Mouse (Mus musculus) erythroblast, embryonic 14.5 days (primary cell): Measurements from ENCODE around the gene Cdca5. TPM values are rescaled to one million over a fixed set of nuclear protein-coding genes. Genes with fewer than 3 reads are reported as not detected.
A peak's percentile ranks its signal among the peaks of the same experiment; 100 is the strongest.

Experiments
- H3K27me3 ChIP-seq: 2 replicates; pipeline ENCODE4 v1.6.1; 2012; ENCODE audit warnings: inconsistent platforms; ENCODE audit not compliant: control insufficient read depth
- H3K36me3 ChIP-seq: 2 replicates; pipeline ENCODE4 v1.6.1; 2012; ENCODE audit warnings: mild to moderate bottlenecking, inconsistent platforms; ENCODE audit not compliant: control insufficient read depth
- H3K4me1 ChIP-seq: 2 replicates; pipeline ENCODE4 v1.6.1; 2012; ENCODE audit warnings: inconsistent platforms; ENCODE audit not compliant: control insufficient read depth
- H3K4me3 ChIP-seq: replicated peaks from 2 replicates; pipeline ENCODE3; 2012; ENCODE audit warnings: moderate library complexity, mild to moderate bottlenecking, inconsistent platforms
- H3K9me3 ChIP-seq: 2 replicates; pipeline ENCODE4 v1.6.1; 2012; ENCODE audit warnings: low read length, inconsistent platforms, mixed read lengths; ENCODE audit not compliant: control insufficient read depth
- GATA1 ChIP-seq: IDR thresholded peaks from 2 replicates; pipeline ENCODE4 v1.6.1; 2012; ENCODE audit warnings: low read length, inconsistent platforms, mixed read lengths
- TAL1 ChIP-seq: IDR thresholded peaks from 3 replicates; pipeline ENCODE4 v1.6.1; 2012; ENCODE audit warnings: low read length, inconsistent platforms, mixed read lengths
- polyA plus RNA-seq: library from polyadenylated mRNA; stranded (reverse); fragments of >175 nt; gene quantifications from 2 replicates; pipeline ENCODE4 v1.2.3, GENCODE M21; 2012

The Cdca5 gene
- polyA plus RNA-seq, 1 experiment: 2.3 TPM

GRCm38 (mm10) chr19:6058513-6058912 lies 26.3 kb upstream of the Cdca5 start:
- Histone ChIP-seq H3K9me3 (no peaks in the 10 kb centered on the region), H3K4me3 (peak overlapping the region; percentile 100), H3K36me3 (peaks cover 60% of the 10 kb centered on the region), H3K4me1 (peaks cover 61% of the 10 kb centered on the region), H3K27me3 (no peaks in the 10 kb centered on the region)
- TF ChIP-seq GATA1: no peak
- TF ChIP-seq TAL1: no peak

DNA sequence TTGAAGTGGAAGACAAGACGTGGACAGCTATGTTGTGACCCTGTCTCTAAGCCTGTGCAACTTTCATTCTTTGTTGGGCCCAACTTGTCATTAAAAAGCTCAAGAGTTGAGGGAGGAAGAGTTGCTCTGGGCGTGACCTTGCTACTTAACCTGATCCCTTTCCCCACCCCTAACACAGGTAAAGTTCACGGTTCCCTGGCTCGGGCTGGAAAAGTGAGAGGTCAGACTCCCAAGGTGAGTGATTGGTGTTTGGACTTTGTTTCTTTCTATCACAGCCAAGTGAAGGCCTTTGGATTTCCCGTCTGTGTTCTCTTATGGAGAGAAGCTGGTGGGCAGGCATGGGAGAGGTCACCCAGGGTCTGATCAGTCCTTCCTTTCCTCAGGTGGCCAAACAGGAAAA lies 25.8 kb upstream of the Cdca5 start:
- no peaks in the 10 kb centered on the region for H3K27me3 ChIP-seq
- peaks cover 60% of the 10 kb centered on the region for H3K36me3 ChIP-seq
- H3K9me3 ChIP-seq: no peaks in the 10 kb centered on the region
- peaks cover 64% of the 10 kb centered on the region for H3K4me1 ChIP-seq
- TF ChIP-seq GATA1 (no peak), TAL1 (no peak)
- peak overlapping the region; percentile 100 for H3K4me3 ChIP-seq

GRCm38 (mm10) chr19:6061021-6061533 lies 23.7 kb upstream of the Cdca5 start, which contains the start of gene Znhit2:
Gene Znhit2, plus strand, starts transcription at chr19:6061192.
- Histone ChIP-seq H3K27me3 (no peaks in the 10 kb centered on the region), H3K4me3 (peak within 1 kb of the TSS; percentile 70), H3K9me3 (no peaks in the 10 kb centered on the region), H3K4me1 (peaks cover 56% of the 10 kb centered on the region), H3K36me3 (peaks cover 42% of the 10 kb centered on the region)
- TF ChIP-seq GATA1 (peak; percentile 81), TAL1 (no peak)

DNA sequence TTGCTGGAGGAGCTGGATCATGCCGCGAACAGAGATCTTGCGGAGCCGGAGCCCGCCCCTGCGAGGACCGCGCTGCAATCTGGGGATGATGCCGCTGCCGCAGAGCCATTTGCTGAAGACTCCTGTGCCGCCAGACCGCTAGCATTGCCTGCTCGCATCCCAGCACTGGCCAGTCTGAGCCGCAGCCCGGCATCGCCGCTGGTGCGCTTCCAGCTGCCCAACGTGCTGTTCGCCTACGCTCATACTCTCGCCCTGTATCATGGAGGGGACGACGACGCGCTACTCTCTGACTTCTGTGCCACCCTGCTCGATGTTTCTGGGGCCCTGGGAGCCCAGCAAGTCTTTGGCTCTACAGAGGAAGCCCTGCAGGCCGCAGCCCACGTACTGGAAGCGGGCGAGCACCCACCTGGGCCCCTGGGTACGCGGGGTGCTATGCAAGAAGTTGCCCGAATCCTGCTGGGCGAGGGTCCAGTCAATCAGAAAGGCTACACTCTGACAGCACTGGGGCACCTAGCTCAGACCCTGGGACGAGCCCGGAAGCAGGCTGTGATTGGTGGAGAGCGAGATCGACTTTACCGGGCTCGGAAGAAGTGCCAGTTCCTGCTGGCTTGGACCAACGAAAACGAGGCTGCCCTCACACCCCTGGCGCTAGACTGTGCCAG lies 23.0 kb upstream of the Cdca5 start:
- no peak for TF ChIP-seq GATA1
- TF ChIP-seq TAL1: no peak
- peaks cover 56% of the 10 kb centered on the region for H3K4me1 ChIP-seq

GRCm38 (mm10) chr19:6062418-6062817 lies 22.4 kb upstream of the Cdca5 start:
- TF ChIP-seq GATA1: no peak
- no peak for TF ChIP-seq TAL1
- peak overlapping the region; percentile 70 for H3K4me3 ChIP-seq
- no peaks in the 10 kb centered on the region for H3K27me3 ChIP-seq
- no peaks in the 10 kb centered on the region for H3K9me3 ChIP-seq
- H3K4me1 ChIP-seq: peaks cover 58% of the 10 kb centered on the region
- peaks cover 35% of the 10 kb centered on the region for H3K36me3 ChIP-seq

More for the DNA sequence above, 23.0 kb upstream of the Cdca5 start:
- H3K27me3 ChIP-seq: no peaks in the 10 kb centered on the region
- H3K9me3 ChIP-seq: no peaks in the 10 kb centered on the region
- H3K36me3 ChIP-seq: peaks cover 35% of the 10 kb centered on the region
- H3K4me3 ChIP-seq: peak overlapping the region; percentile 70

GRCm38 (mm10) chr19:6063081-6063480 lies 21.7 kb upstream of the Cdca5 start:
- Histone ChIP-seq H3K4me1 (peaks cover 65% of the 10 kb centered on the region), H3K9me3 (no peaks in the 10 kb centered on the region), H3K27me3 (no peaks in the 10 kb centered on the region), H3K36me3 (peaks cover 34% of the 10 kb centered on the region), H3K4me3 (peak overlapping the region; percentile 70)
- no peak for TF ChIP-seq GATA1
- no peak for TF ChIP-seq TAL1

GRCm38 (mm10) chr19:6066571-6066970 lies 18.2 kb upstream of the Cdca5 start:
- Histone ChIP-seq H3K36me3 (peaks cover 55% of the 10 kb centered on the region), H3K9me3 (no peaks in the 10 kb centered on the region), H3K4me1 (peaks cover 59% of the 10 kb centered on the region), H3K4me3 (peak overlapping the region; percentile 71), H3K27me3 (no peaks in the 10 kb centered on the region)
- TF ChIP-seq TAL1 (no peak), GATA1 (no peak)

- TF ChIP-seq GATA1 (no peak), TAL1 (no peak)
- H3K4me1 ChIP-seq: peaks cover 53% of the 10 kb centered on the region
These were observed 17.6 kb upstream of the Cdca5 start for GRCm38 (mm10) chr19:6067011-6067723.

DNA sequence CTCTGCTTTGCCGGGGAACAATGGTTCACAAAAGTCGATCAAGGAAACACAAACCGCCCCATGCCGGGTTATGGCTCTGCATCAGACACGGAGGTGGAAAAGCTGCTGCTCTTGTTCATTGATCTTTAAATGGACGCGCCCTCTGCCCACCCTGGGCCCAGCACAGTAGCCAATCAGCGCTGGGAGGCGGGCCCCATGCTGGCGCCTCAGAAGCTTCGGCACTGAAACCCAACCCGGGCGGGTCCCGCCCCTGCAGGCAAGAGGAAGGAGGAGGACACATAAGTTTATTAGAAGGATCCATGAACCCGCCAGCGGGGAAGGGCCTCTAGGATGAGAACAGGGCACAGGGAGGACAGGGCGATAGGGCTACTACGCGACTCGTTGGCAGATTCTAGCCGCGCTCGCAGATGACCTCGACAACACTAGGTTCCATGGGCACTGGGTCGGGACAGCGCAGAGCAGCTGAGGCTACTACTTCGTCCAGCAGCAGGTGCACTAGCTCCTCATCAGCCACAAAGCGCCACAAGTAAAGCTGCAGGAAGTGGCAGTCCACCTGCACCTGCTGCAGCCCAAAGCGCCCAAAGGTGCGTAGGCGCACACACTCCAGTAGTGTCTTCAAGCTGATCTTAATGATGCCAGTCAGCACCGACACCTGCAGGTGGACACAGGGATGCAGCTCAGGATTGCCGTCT lies 16.9 kb upstream of the Cdca5 start, which contains the start of gene Tm7sf2:
Gene Tm7sf2 (minus strand): TSS at position 650 of the 692 bp plus-strand sequence.
- Histone ChIP-seq H3K36me3 (peaks cover 55% of the 10 kb centered on the region), H3K27me3 (no peaks in the 10 kb centered on the region)

More at GRCm38 (mm10) chr19:6067011-6067723, 17.6 kb upstream of the Cdca5 start:
- peak overlapping the region; percentile 71 for H3K4me3 ChIP-seq
- H3K36me3 ChIP-seq: peaks cover 55% of the 10 kb centered on the region
- H3K27me3 ChIP-seq: no peaks in the 10 kb centered on the region
- no peaks in the 10 kb centered on the region for H3K9me3 ChIP-seq

More for the DNA sequence above, 16.9 kb upstream of the Cdca5 start, which contains the start of gene Tm7sf2:
- H3K9me3 ChIP-seq: no peaks in the 10 kb centered on the region
- H3K4me3 ChIP-seq: peak within 1 kb of the TSS; percentile 71
- no peak for TF ChIP-seq GATA1
- TF ChIP-seq TAL1: no peak
- H3K4me1 ChIP-seq: peaks cover 46% of the 10 kb centered on the region
